Mouse (Mus musculus): ENCODE results near the gene Gpr4.

The Gpr4 gene

GRCm38 (mm10) chr7:19229404-19229803 is 17.1 kb downstream of the Gpr4 start:
- no peak for DNase-seq

- peak; percentile 62 to 77 for DNase-seq
Observed at GRCm38 (mm10) chr7:19230041-19230580, 17.8 kb downstream of the Gpr4 start.

- DNase-seq, result peak in 1 of 2 experiments; percentile 51
Observed at GRCm38 (mm10) chr7:19230899-19231298, 18.6 kb downstream of the Gpr4 start.

- DNase-seq, result peak; percentile 39 to 70
Observed at GRCm38 (mm10) chr7:19231849-19232248, 19.5 kb downstream of the Gpr4 start.

- DNase-seq, result no peak
Observed at GRCm38 (mm10) chr7:19234652-19235051, 22.3 kb downstream of the Gpr4 start.

GRCm38 (mm10) chr7:19235092-19235671 is 22.8 kb downstream of the Gpr4 start:
- DNase-seq, result no peak

- DNase-seq, result no peak
Observed at GRCm38 (mm10) chr7:19236411-19236810, 24.1 kb downstream of the Gpr4 start.

GRCm38 (mm10) chr7:19238344-19238743 is 26.0 kb downstream of the Gpr4 start:
- DNase-seq, result no peak

GRCm38 (mm10) chr7:19239423-19239822 is 27.1 kb downstream of the Gpr4 start:
- peak; percentile 88 to 96 for DNase-seq

- no peak for DNase-seq
Observed at GRCm38 (mm10) chr7:19239986-19240385, 27.6 kb downstream of the Gpr4 start.

- no peak for DNase-seq
Observed at GRCm38 (mm10) chr7:19240905-19241463, 28.6 kb downstream of the Gpr4 start.

GRCm38 (mm10) chr7:19242005-19242404 is 29.7 kb downstream of the Gpr4 start:
- no peak for DNase-seq

GRCm38 (mm10) chr7:19243858-19244257 is 31.5 kb downstream of the Gpr4 start:
- no peak for DNase-seq

GRCm38 (mm10) chr7:19245083-19245482 is 32.7 kb downstream of the Gpr4 start:
- DNase-seq, result no peak

GRCm38 (mm10) chr7:19246855-19247254 is 34.5 kb downstream of the Gpr4 start:
- DNase-seq, result no peak

- DNase-seq, result no peak
Observed at GRCm38 (mm10) chr7:19247511-19247910, 35.2 kb downstream of the Gpr4 start.

- DNase-seq, result no peak
Observed at GRCm38 (mm10) chr7:19252078-19252477, 39.7 kb downstream of the Gpr4 start.

GRCm38 (mm10) chr7:19253437-19253836 is 41.1 kb downstream of the Gpr4 start:
- peak in 1 of 2 experiments; percentile 43 for DNase-seq

- DNase-seq, result no peak
Observed at GRCm38 (mm10) chr7:19255395-19255794, 43.1 kb downstream of the Gpr4 start.

GRCm38 (mm10) chr7:19256567-19256966 is 44.2 kb downstream of the Gpr4 start:
- DNase-seq, result no peak

GRCm38 (mm10) chr7:19257390-19258022 is 45.2 kb downstream of the Gpr4 start:
- DNase-seq, result peak; percentile 83 to 89

GRCm38 (mm10) chr7:19258336-19258735 is 46.0 kb downstream of the Gpr4 start:
- DNase-seq, result no peak

- no peak for DNase-seq
Observed at GRCm38 (mm10) chr7:19265147-19265546, 52.8 kb downstream of the Gpr4 start.
